Mouse (Mus musculus): ENCODE measurements around the gene Acadvl. TPM values are rescaled to one million over a fixed set of nuclear protein-coding genes. Genes with fewer than 3 reads are reported as not detected.

Acadvl gene
- polyA plus RNA-seq, 1 experiment from 2014 or later: 43.5 TPM

- Histone ChIP-seq H3K4me3 (replicated peaks) (no peak overlapping the region), H3K9me3 (no peaks in the 10 kb centered on the region), H3K27ac (no peak overlapping the region), H3K9ac (no peak overlapping the region), H3K4me2 (no peak overlapping the region), H3K4me1 (peaks cover 27% of the 10 kb centered on the region), H3K27me3 (no peaks in the 10 kb centered on the region), H3K36me3 (replicated peaks) (peaks cover 56% of the 10 kb centered on the region)
- no peak for ATAC-seq (ENCODE audit: low FRiP score)
- 93% methylated on average over 8 of the region's 8 CpGs for whole genome bisulfite sequencing
Observed at GRCm38 (mm10) chr11:69984431-69984830, 30.8 kb downstream of the Acadvl start.

- Histone ChIP-seq H3K4me1 (peaks cover 34% of the 10 kb centered on the region), H3K9ac (peak overlapping the region; percentile 100; the same call in 1 of the 2 replicates), H3K27ac (no peak overlapping the region), H3K36me3 (replicated peaks) (peaks cover 46% of the 10 kb centered on the region), H3K27me3 (no peaks in the 10 kb centered on the region), H3K9me3 (no peaks in the 10 kb centered on the region), H3K4me2 (peak overlapping the region; percentile 93), H3K4me3 (replicated peaks) (no peak overlapping the region)
- no peak for ATAC-seq (ENCODE audit: low FRiP score)
- WGBS: 85% methylated on average over 4 of the region's 4 CpGs
Observed at GRCm38 (mm10) chr11:69983377-69983776, 31.8 kb downstream of the Acadvl start.

- peak overlapping the region; percentile 100 for H3K9ac ChIP-seq
- peaks cover 34% of the 10 kb centered on the region for H3K4me1 ChIP-seq
- H3K36me3 ChIP-seq (replicated peaks): peaks cover 46% of the 10 kb centered on the region
- no peak overlapping the region for H3K27ac ChIP-seq
- 31% methylated on average over 5 of the region's 5 CpGs for WGBS
- ATAC-seq (ENCODE audit: low FRiP score): no peak
- peak overlapping the region; percentile 100 for H3K4me3 ChIP-seq (replicated peaks)
- peak overlapping the region; percentile 93 for H3K4me2 ChIP-seq
- no peaks in the 10 kb centered on the region for H3K9me3 ChIP-seq
- H3K27me3 ChIP-seq: no peaks in the 10 kb centered on the region
Observed at GRCm38 (mm10) chr11:69982877-69983276, 32.3 kb downstream of the Acadvl start.

GRCm38 (mm10) chr11:69982225-69982624, 33.0 kb downstream of the Acadvl start, which contains the start of gene Elp5:
Gene Elp5, minus strand, starts transcription at chr11:69982517.
- peak within 1 kb of the TSS; percentile 93 for H3K4me2 ChIP-seq
- H3K4me3 ChIP-seq (replicated peaks): peak within 1 kb of the TSS; percentile 100
- H3K4me1 ChIP-seq: peaks cover 34% of the 10 kb centered on the region
- H3K27me3 ChIP-seq: no peaks in the 10 kb centered on the region
- H3K36me3 ChIP-seq (replicated peaks): peaks cover 47% of the 10 kb centered on the region
- WGBS: 53% methylated on average over 8 of the region's 8 CpGs
- no peaks in the 10 kb centered on the region for H3K9me3 ChIP-seq
- H3K27ac ChIP-seq: peak within 1 kb of the TSS; percentile 100
- no peak for ATAC-seq (ENCODE audit: low FRiP score)
- peak within 1 kb of the TSS; percentile 100 for H3K9ac ChIP-seq

GRCm38 (mm10) chr11:69981141-69981762, 34.0 kb downstream of the Acadvl start, which contains the start of gene Ctdnep1:
Gene Ctdnep1, plus strand, starts transcription at chr11:69981156.
- no peaks in the 10 kb centered on the region for H3K27me3 ChIP-seq
- peak; percentile 63 for ATAC-seq (ENCODE audit: low FRiP score)
- peak within 1 kb of the TSS; percentile 93 for H3K4me2 ChIP-seq
- peaks cover 45% of the 10 kb centered on the region for H3K36me3 ChIP-seq (replicated peaks)
- peak within 1 kb of the TSS; percentile 100 for H3K9ac ChIP-seq
- peak within 1 kb of the TSS; percentile 100 for H3K27ac ChIP-seq
- under 1% methylated on average over 43 of the region's 43 CpGs for WGBS
- no peaks in the 10 kb centered on the region for H3K9me3 ChIP-seq
- H3K4me3 ChIP-seq (replicated peaks): peak within 1 kb of the TSS; percentile 100
- H3K4me1 ChIP-seq: peaks cover 34% of the 10 kb centered on the region

GRCm38 (mm10) chr11:69980196-69981140, 34.7 kb downstream of the Acadvl start:
- no peaks in the 10 kb centered on the region for H3K27me3 ChIP-seq

GRCm38 (mm10) chr11:69979827-69980195, 35.4 kb downstream of the Acadvl start:
- Histone ChIP-seq H3K4me2 (peak overlapping the region; percentile 93), H3K27ac (peak overlapping the region; percentile 100), H3K9me3 (no peaks in the 10 kb centered on the region), H3K4me1 (peaks cover 34% of the 10 kb centered on the region), H3K27me3 (no peaks in the 10 kb centered on the region), H3K9ac (peak overlapping the region; percentile 78), H3K36me3 (replicated peaks) (peaks cover 47% of the 10 kb centered on the region), H3K4me3 (replicated peaks) (peak overlapping the region; percentile 100)
- ATAC-seq (ENCODE audit: low FRiP score): no peak
- WGBS: 3% methylated on average over 16 of the region's 16 CpGs

More at GRCm38 (mm10) chr11:69980196-69981140, 34.7 kb downstream of the Acadvl start:
- peak; percentile 93 for ATAC-seq (ENCODE audit: low FRiP score)
- WGBS: under 1% methylated on average over 40 of the region's 60 CpGs
- no peaks in the 10 kb centered on the region for H3K9me3 ChIP-seq
- H3K4me2 ChIP-seq: peak overlapping the region; percentile 93
- peak overlapping the region; percentile 100 for H3K4me3 ChIP-seq (replicated peaks)
- peaks cover 34% of the 10 kb centered on the region for H3K4me1 ChIP-seq
- H3K27ac ChIP-seq: peak overlapping the region; percentile 100
- H3K36me3 ChIP-seq (replicated peaks): peaks cover 47% of the 10 kb centered on the region
- peak overlapping the region; percentile 100 for H3K9ac ChIP-seq

- H3K27ac ChIP-seq: no peak overlapping the region
- no peak overlapping the region for H3K4me2 ChIP-seq
- 89% methylated on average over 4 of the region's 4 CpGs for WGBS
- no peaks in the 10 kb centered on the region for H3K9me3 ChIP-seq
- no peaks in the 10 kb centered on the region for H3K27me3 ChIP-seq
- H3K9ac ChIP-seq: no peak overlapping the region
- peaks cover 68% of the 10 kb centered on the region for H3K36me3 ChIP-seq (replicated peaks)
- no peak for ATAC-seq (ENCODE audit: low FRiP score)
- H3K4me3 ChIP-seq (replicated peaks): no peak overlapping the region
- H3K4me1 ChIP-seq: peaks cover 9% of the 10 kb centered on the region
Observed at GRCm38 (mm10) chr11:69976271-69976670, 38.9 kb downstream of the Acadvl start.

GRCm38 (mm10) chr11:69974907-69975306, 40.3 kb downstream of the Acadvl start:
- no peak overlapping the region for H3K4me3 ChIP-seq (replicated peaks)

GRCm38 (mm10) chr11:69970775-69971174, 44.4 kb downstream of the Acadvl start:
- Histone ChIP-seq H3K27me3 (peaks cover 26% of the 10 kb centered on the region), H3K27ac (no peak overlapping the region), H3K4me2 (no peak overlapping the region), H3K36me3 (replicated peaks) (peaks cover 72% of the 10 kb centered on the region), H3K4me3 (replicated peaks) (no peak overlapping the region), H3K9ac (no peak overlapping the region), H3K4me1 (peaks cover 11% of the 10 kb centered on the region), H3K9me3 (no peaks in the 10 kb centered on the region)
- WGBS: 88% methylated on average over 3 of the region's 3 CpGs
- no peak for ATAC-seq (ENCODE audit: low FRiP score)

More at GRCm38 (mm10) chr11:69974907-69975306, 40.3 kb downstream of the Acadvl start:
- Histone ChIP-seq H3K36me3 (replicated peaks) (peaks cover 78% of the 10 kb centered on the region), H3K27me3 (no peaks in the 10 kb centered on the region), H3K9ac (no peak overlapping the region), H3K4me1 (peaks cover 9% of the 10 kb centered on the region), H3K9me3 (no peaks in the 10 kb centered on the region), H3K27ac (no peak overlapping the region), H3K4me2 (no peak overlapping the region)
- no peak for ATAC-seq (ENCODE audit: low FRiP score)
- 94% methylated on average over 2 of the region's 2 CpGs for WGBS

GRCm38 (mm10) chr11:69970222-69970621, 45.0 kb downstream of the Acadvl start:
- 88% methylated on average over 6 of the region's 6 CpGs for WGBS
- peaks cover 67% of the 10 kb centered on the region for H3K36me3 ChIP-seq (replicated peaks)
- H3K27ac ChIP-seq: no peak overlapping the region
- H3K4me3 ChIP-seq (replicated peaks): no peak overlapping the region
- H3K27me3 ChIP-seq: peaks cover 32% of the 10 kb centered on the region
- H3K9ac ChIP-seq: no peak overlapping the region
- H3K4me1 ChIP-seq: peaks cover 11% of the 10 kb centered on the region
- no peaks in the 10 kb centered on the region for H3K9me3 ChIP-seq
- H3K4me2 ChIP-seq: no peak overlapping the region
- ATAC-seq (ENCODE audit: low FRiP score): no peak

GRCm38 (mm10) chr11:69968793-69969192, 46.4 kb downstream of the Acadvl start:
- 83% methylated on average over 4 of the region's 4 CpGs for WGBS
- no peak overlapping the region for H3K27ac ChIP-seq
- H3K4me3 ChIP-seq (replicated peaks): no peak overlapping the region
- no peak overlapping the region for H3K4me2 ChIP-seq
- peaks cover 11% of the 10 kb centered on the region for H3K4me1 ChIP-seq
- peaks cover 53% of the 10 kb centered on the region for H3K36me3 ChIP-seq (replicated peaks)
- no peak overlapping the region for H3K9ac ChIP-seq
- no peaks in the 10 kb centered on the region for H3K9me3 ChIP-seq
- no peak for ATAC-seq (ENCODE audit: low FRiP score)
- peaks cover 46% of the 10 kb centered on the region for H3K27me3 ChIP-seq

Data from forebrain, embryonic 12.5 days (tissue).